Mouse (Mus musculus) neural tube, embryonic 14.5 days (tissue): ENCODE measurements around the gene Timm22. TPM values are rescaled to one million over a fixed set of nuclear protein-coding genes. Genes with fewer than 3 reads are reported as not detected.

Experiments
- ATAC-seq: fragments of 200-750 bp; cut with Nextera tagmentation; 2 replicates; pipeline ENCODE4 v1.8.0; 2017; ENCODE audit warnings: low read depth, mild to moderate bottlenecking, moderate TSS enrichment, moderate library complexity
- H3K27ac ChIP-seq: fragments of 300-500 bp; sonication (generic); 2 replicates; pipeline ENCODE4 v1.5.1; 2014; ENCODE audit warnings: low read depth, mild to moderate bottlenecking, control low read depth, low read length, moderate library complexity, mixed read lengths
- H3K27me3 ChIP-seq: fragments of 300-500 bp; sonication (generic); 2 replicates; pipeline ENCODE4 v1.6.1; 2014; ENCODE audit warnings: low read length; ENCODE audit not compliant: control insufficient read depth, insufficient read depth
- H3K36me3 ChIP-seq: fragments of 300-500 bp; sonication (generic); 2 replicates; pipeline ENCODE4 v1.6.1; 2014; ENCODE audit warnings: low read length, mixed read lengths; ENCODE audit not compliant: control insufficient read depth, insufficient read depth
- H3K4me1 ChIP-seq: fragments of 300-500 bp; sonication (generic); 2 replicates; pipeline ENCODE4 v1.6.1; 2014; ENCODE audit warnings: low read length; ENCODE audit not compliant: control insufficient read depth, insufficient read depth
- H3K4me2 ChIP-seq: fragments of 300-500 bp; sonication (generic); 2 replicates; pipeline ENCODE4 v1.6.1; 2014; ENCODE audit warnings: mild to moderate bottlenecking, low read depth, low read length, control low read depth
- H3K4me3 ChIP-seq: fragments of 300-500 bp; sonication (generic); 2 replicates; pipeline ENCODE4 v1.5.1; 2014; ENCODE audit warnings: low read depth, low read length, control low read depth, mixed read lengths
- H3K9ac ChIP-seq: fragments of 300-500 bp; sonication (generic); replicated peaks from 2 replicates; pipeline ENCODE4 v1.6.1; 2014; ENCODE audit warnings: low read depth, mild to moderate bottlenecking, control low read depth, low read length, mixed read lengths
- H3K9me3 ChIP-seq: fragments of 300-500 bp; sonication (generic); 2 replicates; pipeline ENCODE4 v1.6.1; 2016; ENCODE audit warnings: low read length; ENCODE audit not compliant: control insufficient read depth
- WGBS: fragments of 180-500 bp; shearing (Covaris S2); extraction: QIAGEN DNeasy Blood & Tissue Kit; methylation state at CpG from one replicate; pipeline ENCODE4 v1.1.7; 2014; 5-methylcytosine and 5-hydroxymethylcytosine counted together
- polyA plus RNA-seq: library from polyadenylated mRNA; unstranded; fragments of >200 nt; fragmentation: Nextera tagmentation; extraction: Ambion mirVana; gene quantifications from 2 replicates; pipeline ENCODE4 v1.2.1, GENCODE M21; 2014

Gene Timm22
- polyA plus RNA-seq, 1 experiment from 2014 or later, result 116 TPM

DNA sequence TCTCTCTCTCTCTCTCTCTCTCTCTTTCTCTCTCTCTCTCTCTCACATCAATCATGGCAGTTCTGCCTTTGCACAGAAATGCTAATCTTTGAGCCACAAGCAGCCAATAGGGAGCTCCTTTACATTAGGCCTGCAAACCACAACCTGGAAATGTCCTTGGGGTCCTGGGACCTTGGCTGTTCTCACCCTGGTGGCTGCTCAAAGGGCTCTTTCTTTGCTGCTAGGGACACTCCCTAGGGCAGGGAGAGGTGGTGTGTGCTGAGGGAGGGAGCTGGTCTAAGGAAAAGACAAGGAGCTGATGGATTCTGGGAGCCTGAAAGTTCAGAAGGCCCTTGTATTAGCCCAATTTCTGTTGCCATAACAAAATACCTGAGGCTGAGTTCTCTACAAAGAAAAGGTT lies 36.3 kb upstream of the Timm22 start:
- Histone ChIP-seq H3K9me3 (no peaks in the 10 kb centered on the region), H3K27ac (no peak overlapping the region), H3K4me1 (peaks cover 21% of the 10 kb centered on the region), H3K4me3 (no peak overlapping the region), H3K36me3 (no peaks in the 10 kb centered on the region), H3K9ac (no peak overlapping the region), H3K27me3 (no peaks in the 10 kb centered on the region), H3K4me2 (no peak overlapping the region)
- ATAC-seq, result no peak

DNA sequence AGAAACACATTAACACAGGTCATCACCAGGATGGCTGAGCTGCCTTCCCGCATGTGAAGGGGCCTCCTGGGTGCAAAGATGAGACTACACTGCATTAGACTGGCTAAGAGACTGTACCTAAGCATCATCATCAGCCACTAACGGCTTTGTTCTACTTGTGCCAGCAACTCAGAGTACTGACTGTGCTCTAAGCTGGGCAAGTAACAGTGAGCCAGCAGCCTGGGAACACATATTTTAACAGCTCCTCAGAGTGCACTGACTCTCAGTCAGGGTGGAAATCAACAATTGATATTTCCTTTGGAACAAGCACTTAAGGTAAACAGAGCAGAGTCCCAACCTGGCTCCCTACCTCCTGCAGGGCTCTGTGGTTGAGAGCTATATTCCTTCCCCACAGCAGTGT lies 34.6 kb upstream of the Timm22 start:
- peak; percentile 54 for ATAC-seq
- Histone ChIP-seq H3K27me3 (no peaks in the 10 kb centered on the region), H3K36me3 (no peaks in the 10 kb centered on the region), H3K9ac (no peak overlapping the region; the same call in 1 of the 2 replicates), H3K27ac (no peak overlapping the region; the same call in 1 of the 2 replicates), H3K9me3 (no peaks in the 10 kb centered on the region), H3K4me2 (no peak overlapping the region), H3K4me1 (peaks cover 21% of the 10 kb centered on the region), H3K4me3 (no peak overlapping the region)
- WGBS, result 54% methylated on average over 2 of the region's 2 CpGs

DNA sequence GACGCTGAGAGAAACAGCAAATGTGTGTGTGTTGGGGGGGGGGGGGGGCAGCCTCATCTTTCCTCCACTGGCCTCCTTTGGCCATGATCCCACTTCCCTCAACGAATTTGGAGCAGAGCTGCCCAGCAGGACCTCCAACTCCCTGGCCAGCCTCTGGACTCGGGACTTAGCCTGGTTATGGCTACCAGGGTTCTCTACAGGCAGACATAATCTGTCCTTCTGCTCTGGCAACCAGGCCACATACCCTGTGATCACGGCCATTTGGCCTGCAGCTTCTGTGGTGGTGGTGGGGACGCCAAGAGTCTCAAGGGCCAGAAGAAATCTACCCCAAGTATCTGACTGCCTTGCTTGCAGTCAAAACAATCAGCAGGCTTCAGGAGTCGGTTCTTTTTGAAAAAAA lies 34.2 kb upstream of the Timm22 start:
- 47% methylated on average over 6 of the region's 6 CpGs for WGBS
- Histone ChIP-seq H3K36me3 (no peaks in the 10 kb centered on the region), H3K4me3 (no peak overlapping the region), H3K9ac (no peak overlapping the region; the same call in 1 of the 2 replicates), H3K4me2 (no peak overlapping the region), H3K9me3 (no peaks in the 10 kb centered on the region), H3K4me1 (peaks cover 23% of the 10 kb centered on the region), H3K27me3 (no peaks in the 10 kb centered on the region), H3K27ac (no peak overlapping the region; the same call in 1 of the 2 replicates)
- ATAC-seq, result no peak

DNA sequence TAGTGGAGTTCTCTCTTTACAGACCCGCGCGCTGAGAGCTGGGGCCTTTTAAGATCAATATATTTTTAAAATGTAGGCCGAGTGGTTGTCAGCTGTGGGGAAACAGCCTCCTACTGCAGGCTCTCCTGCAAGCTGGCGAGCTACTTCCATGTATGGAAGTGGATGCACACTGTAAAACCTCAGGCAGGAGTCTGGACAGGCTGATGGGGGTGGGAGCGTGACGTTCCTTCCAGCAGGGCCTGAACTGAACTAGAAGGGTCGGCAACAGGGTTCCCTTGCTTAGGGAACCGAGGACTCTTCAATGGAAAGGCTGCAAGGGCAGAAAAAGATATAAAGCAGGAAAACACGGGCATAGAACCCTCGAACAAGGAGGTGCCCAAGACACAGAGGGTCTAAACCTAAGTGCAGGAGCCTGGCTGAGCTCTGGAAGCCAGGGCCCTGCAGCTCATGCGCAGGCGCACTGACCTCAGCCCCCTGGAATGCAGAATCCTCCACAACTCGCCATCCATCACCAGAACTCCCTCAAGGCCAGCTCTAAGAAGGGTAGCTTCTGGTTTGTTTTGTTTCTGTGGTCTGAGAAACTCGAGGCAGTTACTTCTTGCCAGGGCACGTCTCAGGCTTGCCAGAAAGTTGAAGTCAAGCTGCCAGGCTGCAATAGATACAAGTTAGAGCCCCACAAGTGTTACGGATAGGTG lies 32.1 kb upstream of the Timm22 start:
- Histone ChIP-seq H3K4me3 (no peak overlapping the region), H3K9ac (0 out of 2 replicates have a peak overlapping the region, but pooled peaks have one; percentile 25), H3K27me3 (no peaks in the 10 kb centered on the region), H3K4me2 (no peak overlapping the region), H3K27ac (peak overlapping the region; percentile 49), H3K36me3 (no peaks in the 10 kb centered on the region), H3K4me1 (peaks cover 25% of the 10 kb centered on the region), H3K9me3 (no peaks in the 10 kb centered on the region)
- ATAC-seq, result no peak; the same call in 1 of the 2 replicates
- 53% methylated on average over 17 of the region's 17 CpGs for WGBS

DNA sequence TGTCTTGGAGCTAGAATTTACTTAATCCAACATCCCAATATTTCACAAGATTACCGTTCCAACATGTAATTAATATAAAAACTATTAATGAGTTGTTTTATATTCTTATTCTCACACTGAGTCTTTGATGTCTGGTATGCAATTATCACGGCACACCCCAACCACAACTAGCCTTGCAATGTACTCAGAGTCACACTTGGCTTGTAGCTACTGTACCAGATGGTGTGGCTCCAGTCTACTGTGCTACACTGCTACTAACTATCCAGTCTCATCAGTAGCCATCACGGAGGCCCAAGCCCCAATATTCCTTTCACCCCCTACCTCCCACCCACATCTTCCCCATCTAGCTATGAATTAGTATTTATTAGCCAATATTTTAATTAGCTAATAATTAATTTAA lies 30.3 kb upstream of the Timm22 start:
- Histone ChIP-seq H3K4me3 (no peak overlapping the region), H3K27me3 (no peaks in the 10 kb centered on the region), H3K9ac (no peak overlapping the region), H3K4me1 (peaks cover 20% of the 10 kb centered on the region), H3K27ac (no peak overlapping the region), H3K4me2 (no peak overlapping the region), H3K9me3 (no peaks in the 10 kb centered on the region), H3K36me3 (no peaks in the 10 kb centered on the region)
- ATAC-seq, result no peak
- WGBS, result 84% methylated on average over 3 of the region's 3 CpGs

DNA sequence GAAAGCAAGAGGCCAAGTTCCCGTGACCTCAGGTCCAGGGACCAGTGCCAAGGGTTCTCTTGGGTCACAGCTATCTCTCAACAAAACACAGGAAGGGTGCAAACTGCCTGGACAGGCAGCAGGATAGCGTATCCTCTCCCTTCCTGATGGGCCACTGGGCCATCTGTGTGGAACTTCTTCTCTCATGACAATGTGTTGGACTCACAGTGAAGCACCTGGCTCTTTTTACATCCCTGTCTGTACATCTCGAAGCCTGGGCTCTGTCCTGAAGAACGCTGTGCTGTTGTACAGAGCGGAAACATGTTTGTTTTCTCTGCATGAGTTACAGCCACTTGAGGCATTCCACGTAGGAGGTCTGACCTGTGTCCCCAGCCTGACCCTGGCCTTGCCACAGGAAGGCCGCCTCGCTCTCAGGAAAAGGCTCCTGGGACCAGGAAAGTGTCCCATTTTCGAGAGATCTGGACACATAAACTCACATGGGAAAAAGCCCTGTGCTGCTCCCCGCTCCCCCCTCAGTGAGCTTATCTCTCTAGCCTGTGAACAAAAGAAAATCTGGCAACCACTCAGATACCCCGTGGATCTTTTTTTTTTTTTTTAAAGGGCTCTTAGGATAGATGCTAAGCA lies 26.7 kb upstream of the Timm22 start:
- no peaks in the 10 kb centered on the region for H3K27me3 ChIP-seq
- peaks cover 8% of the 10 kb centered on the region for H3K4me1 ChIP-seq
- no peaks in the 10 kb centered on the region for H3K9me3 ChIP-seq
- no peak overlapping the region for H3K4me3 ChIP-seq
- H3K27ac ChIP-seq, result no peak overlapping the region
- no peaks in the 10 kb centered on the region for H3K36me3 ChIP-seq
- no peak overlapping the region for H3K4me2 ChIP-seq
- H3K9ac ChIP-seq, result no peak overlapping the region
- no peak for ATAC-seq
- WGBS, result 24% methylated on average over 11 of the region's 11 CpGs

DNA sequence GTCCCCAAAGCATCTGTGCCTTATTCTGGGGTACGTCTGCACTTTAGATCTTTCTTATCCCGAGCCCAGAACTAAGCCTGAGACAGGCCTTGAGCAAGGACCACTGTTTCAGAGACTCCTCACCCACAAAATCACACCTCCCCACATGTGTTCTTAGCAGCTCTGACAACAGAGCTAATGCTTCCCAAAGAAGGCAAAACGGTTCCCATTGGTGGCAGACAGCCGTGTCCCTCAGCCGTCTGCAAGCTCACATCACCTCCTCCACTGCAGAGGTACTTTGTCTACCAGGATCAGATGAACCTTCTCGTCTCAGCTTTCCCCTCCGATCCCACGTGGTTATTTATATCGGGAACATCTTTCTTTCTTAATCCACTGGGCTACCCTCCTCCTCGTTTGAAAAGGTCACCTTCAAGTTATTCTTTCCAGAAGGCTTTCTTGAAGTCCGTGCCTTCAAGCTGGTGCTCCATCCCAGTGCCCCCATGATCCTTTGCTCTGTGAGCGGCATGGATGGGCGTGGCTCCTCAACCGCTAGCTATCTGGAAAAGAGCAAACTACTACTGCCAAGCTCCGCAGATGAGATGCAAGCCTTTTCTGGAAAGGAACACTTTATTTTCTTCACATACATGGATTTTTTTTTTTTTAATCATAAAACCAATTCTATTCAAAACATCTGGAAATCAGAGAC lies 25.4 kb upstream of the Timm22 start:
- peaks cover 14% of the 10 kb centered on the region for H3K4me1 ChIP-seq
- no peak overlapping the region for H3K9ac ChIP-seq
- H3K9me3 ChIP-seq, result no peaks in the 10 kb centered on the region
- no peaks in the 10 kb centered on the region for H3K27me3 ChIP-seq
- no peak for ATAC-seq
- H3K36me3 ChIP-seq, result no peaks in the 10 kb centered on the region
- H3K4me2 ChIP-seq, result no peak overlapping the region
- H3K27ac ChIP-seq, result no peak overlapping the region
- H3K4me3 ChIP-seq, result no peak overlapping the region
- WGBS, result 86% methylated on average over 15 of the region's 15 CpGs

DNA sequence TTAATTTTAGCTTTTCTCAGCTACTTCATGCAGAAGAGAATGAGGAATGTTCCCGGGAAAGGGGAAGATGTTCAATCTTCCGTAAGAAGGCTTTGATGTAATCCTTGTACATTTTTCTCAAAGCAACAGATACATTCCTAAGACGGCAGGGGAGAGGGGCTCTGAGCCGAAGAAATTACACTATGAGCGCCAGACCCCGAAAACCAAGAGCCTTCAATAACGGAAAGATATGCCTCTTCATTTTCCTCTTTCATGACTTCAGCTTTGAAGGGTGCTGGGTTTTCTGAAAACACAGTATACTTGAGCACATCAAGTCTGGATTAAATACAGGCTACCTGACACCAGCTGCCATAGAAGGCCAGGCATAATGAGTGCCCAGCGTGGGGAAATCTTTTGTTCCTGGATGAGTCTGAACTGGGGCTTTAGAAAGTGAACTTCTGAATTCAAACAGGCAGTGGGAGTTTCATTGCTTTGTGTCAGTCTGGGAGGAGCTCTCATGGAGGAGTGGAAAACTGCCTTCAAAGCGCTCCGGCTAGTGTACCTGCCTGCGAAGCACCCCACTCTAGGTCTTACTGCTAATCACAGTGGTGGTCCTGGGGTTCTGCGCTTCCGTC lies 23.9 kb upstream of the Timm22 start:
- no peak overlapping the region for H3K27ac ChIP-seq
- H3K36me3 ChIP-seq, result no peaks in the 10 kb centered on the region
- WGBS, result 27% methylated on average over 13 of the region's 13 CpGs

DNA sequence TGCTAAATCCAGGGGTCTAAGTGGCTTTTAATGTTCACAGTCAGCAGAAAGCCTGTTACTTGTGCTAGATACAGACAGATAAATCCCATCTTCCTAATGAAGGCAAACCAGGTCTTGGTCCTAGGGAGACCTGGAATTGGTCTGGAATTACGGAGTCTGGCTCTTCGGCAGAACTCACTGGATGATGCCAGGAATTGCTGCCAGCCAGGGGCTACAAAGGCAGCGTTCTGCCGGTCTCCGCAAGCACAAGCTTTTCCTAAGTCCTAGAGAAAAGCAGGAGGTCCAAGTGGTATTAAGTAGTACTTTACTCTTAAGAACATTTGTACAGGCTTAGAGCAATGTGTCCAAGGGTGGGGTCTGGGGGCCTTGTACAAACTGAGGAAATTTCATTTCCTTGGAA lies 22.4 kb upstream of the Timm22 start:
- H3K36me3 ChIP-seq, result no peaks in the 10 kb centered on the region
- WGBS, result 65% methylated on average over 5 of the region's 5 CpGs
- H3K27me3 ChIP-seq, result no peaks in the 10 kb centered on the region
- no peak overlapping the region for H3K9ac ChIP-seq
- no peaks in the 10 kb centered on the region for H3K9me3 ChIP-seq
- H3K4me2 ChIP-seq, result no peak overlapping the region
- peaks cover 14% of the 10 kb centered on the region for H3K4me1 ChIP-seq
- 0 out of 2 replicates have a peak overlapping the region, but pooled peaks have one; percentile 28 for H3K27ac ChIP-seq
- no peak for ATAC-seq
- no peak overlapping the region for H3K4me3 ChIP-seq

More for the DNA sequence above, 23.9 kb upstream of the Timm22 start:
- ATAC-seq, result no peak
- H3K9ac ChIP-seq, result no peak overlapping the region
- no peaks in the 10 kb centered on the region for H3K27me3 ChIP-seq
- H3K4me2 ChIP-seq, result no peak overlapping the region
- peaks cover 10% of the 10 kb centered on the region for H3K4me1 ChIP-seq
- no peak overlapping the region for H3K4me3 ChIP-seq
- H3K9me3 ChIP-seq, result no peaks in the 10 kb centered on the region
